Mouse (Mus musculus): Measurements from ENCODE around the gene 5031410I06Rik. TPM values are rescaled to one million over a fixed set of nuclear protein-coding genes. Genes with fewer than 3 reads are reported as not detected.
"Not testable (repeated sequence)": the region's sequence is repeated elsewhere in the genome, so short reads cannot be mapped to it uniquely, and the experiment has no call there.

The 5031410I06Rik gene
- 0.24 and 0.28 TPM in 2 replicates for polyA plus RNA-seq (2015; fragmentation: Nextera tagmentation; extraction: Ambion mirVana)

DNA sequence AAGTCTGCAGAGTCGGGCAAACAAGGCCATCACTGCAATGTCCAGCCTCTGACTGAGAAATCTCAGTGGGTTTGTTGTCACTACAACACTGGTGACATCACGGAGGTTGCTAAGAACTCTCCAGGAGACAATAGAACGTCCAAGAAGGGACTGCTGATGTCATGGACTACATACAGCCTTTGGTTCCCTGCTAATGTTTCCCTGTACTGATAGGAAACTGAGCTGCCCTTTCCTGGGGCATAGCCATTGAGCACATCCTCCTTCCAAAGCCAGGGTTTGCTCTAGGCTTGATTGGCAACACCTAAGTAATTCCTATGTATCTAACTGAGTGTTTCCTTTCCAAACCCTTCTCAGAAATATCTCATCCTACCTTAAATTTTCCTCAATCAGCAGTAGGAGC lies at the start of gene 5031410I06Rik:
Gene 5031410I06Rik (minus strand): TSS at position 101 of the 400 bp plus-strand sequence.
- no CpG with 5 or more reads among the region's 3 CpGs for WGBS
- not testable (repeated sequence) for ATAC-seq (ENCODE audit: extremely low read depth, insufficient number of reproducible peaks, low FRiP score, low TSS enrichment)

DNA sequence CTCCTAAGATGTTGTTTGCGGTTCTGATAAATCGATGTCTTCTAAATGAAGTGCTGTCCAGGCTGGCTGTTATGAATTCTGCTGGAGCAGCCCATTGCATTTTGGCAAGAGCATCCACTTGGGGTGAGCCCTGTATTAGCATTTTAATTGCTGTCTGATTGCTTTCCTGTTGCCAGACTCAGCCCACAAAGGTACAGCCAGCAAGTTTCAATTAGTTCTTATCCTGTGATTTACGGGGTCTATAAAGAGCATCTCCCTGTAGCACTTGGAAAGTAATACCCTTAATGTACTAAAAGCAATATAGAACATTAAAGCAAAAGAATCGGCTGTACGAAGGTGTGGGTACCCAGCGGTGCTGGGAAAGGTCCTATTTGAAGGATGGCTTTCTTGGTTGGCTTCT lies 37.7 kb upstream of the 5031410I06Rik start:
- Histone ChIP-seq H3K36me3 (no peaks in the 10 kb centered on the region), H3K9ac (no peak overlapping the region), H3K27ac (replicated peaks) (no peak overlapping the region), H3K27me3 (replicated peaks) (no peaks in the 10 kb centered on the region), H3K4me3 (no peak overlapping the region), H3K4me1 (no peaks in the 10 kb centered on the region), H3K4me2 (no peak overlapping the region), H3K9me3 (0 out of 2 replicates have a peak, but pooled peaks cover 5% of the 10 kb centered on the region)
- ATAC-seq (ENCODE audit: extremely low read depth, insufficient number of reproducible peaks, low FRiP score, low TSS enrichment) = no peak
- WGBS = 78% methylated on average over 6 of the region's 6 CpGs

More for the DNA sequence above, at the start of gene 5031410I06Rik:
- not testable (repeated sequence) for H3K4me2 ChIP-seq; H3K9me3 ChIP-seq; H3K36me3 ChIP-seq; H3K4me3 ChIP-seq; H3K27me3 ChIP-seq (replicated peaks); H3K9ac ChIP-seq; H3K4me1 ChIP-seq; H3K27ac ChIP-seq (replicated peaks)

DNA sequence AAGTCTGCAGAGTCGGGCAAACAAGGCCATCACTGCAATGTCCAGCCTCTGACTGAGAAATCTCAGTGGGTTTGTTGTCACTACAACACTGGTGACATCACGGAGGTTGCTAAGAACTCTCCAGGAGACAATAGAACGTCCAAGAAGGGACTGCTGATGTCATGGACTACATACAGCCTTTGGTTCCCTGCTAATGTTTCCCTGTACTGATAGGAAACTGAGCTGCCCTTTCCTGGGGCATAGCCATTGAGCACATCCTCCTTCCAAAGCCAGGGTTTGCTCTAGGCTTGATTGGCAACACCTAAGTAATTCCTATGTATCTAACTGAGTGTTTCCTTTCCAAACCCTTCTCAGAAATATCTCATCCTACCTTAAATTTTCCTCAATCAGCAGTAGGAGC lies 16.2 kb upstream of the 5031410I06Rik start, which contains the start of gene Gm10220:
Gene Gm10220 (minus strand): TSS at position 101 of the 400 bp plus-strand sequence.
- H3K27me3 ChIP-seq (replicated peaks); H3K4me3 ChIP-seq; ATAC-seq (ENCODE audit: extremely low read depth, insufficient number of reproducible peaks, low FRiP score, low TSS enrichment); H3K9me3 ChIP-seq; H3K4me2 ChIP-seq; H3K36me3 ChIP-seq; H3K9ac ChIP-seq; H3K27ac ChIP-seq (replicated peaks); H3K4me1 ChIP-seq: not testable (repeated sequence)
- WGBS = no CpG with 5 or more reads among the region's 3 CpGs

DNA sequence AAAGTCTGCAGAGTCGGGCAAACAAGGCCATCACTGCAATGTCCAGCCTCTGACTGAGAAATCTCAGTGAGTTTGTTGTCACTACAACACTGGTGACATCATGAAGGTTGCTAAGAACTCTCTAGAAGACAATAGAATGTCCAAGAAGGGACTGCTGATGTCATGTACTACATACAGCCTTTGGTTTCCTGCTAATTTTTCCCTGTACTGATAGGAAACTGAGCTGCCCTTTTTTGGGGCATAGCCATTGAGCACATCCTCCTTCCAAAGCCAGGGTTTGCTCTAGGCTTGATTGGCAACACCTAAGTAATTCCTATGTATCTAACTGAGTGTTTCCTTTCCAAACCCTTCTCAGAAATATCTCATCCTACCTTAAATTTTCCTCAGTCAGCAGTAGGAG lies 16.0 kb downstream of the 5031410I06Rik start, which contains the start of gene Gm10471:
Gene Gm10471 (minus strand): TSS at position 101 of the 400 bp plus-strand sequence.
- WGBS = 52% methylated on average over 1 of the region's 1 CpGs
- not testable (repeated sequence) for H3K27me3 ChIP-seq (replicated peaks); H3K4me2 ChIP-seq; H3K4me1 ChIP-seq; H3K9ac ChIP-seq; H3K27ac ChIP-seq (replicated peaks); H3K4me3 ChIP-seq; H3K36me3 ChIP-seq; H3K9me3 ChIP-seq; ATAC-seq (ENCODE audit: extremely low read depth, insufficient number of reproducible peaks, low FRiP score, low TSS enrichment)

DNA sequence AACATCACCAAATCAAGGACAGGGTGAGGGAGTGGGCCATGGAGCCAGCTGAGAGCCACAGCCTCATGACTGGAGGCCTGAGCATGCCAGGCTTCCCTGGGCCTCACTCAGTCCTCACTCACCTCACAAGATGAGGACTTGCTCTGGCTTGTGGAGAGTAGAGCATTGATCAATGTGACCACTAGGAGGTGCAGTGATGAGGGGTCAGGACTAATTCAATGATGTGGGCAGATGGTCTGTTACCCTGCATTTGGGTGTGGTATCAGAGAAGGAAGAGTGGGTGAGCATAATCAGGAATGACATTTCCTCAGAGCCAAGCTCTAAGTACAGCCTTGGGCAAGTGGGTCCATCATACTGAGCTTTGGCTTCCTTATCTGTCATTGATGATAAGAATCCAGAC lies 26.1 kb downstream of the 5031410I06Rik start:
- not testable (repeated sequence) for H3K4me2 ChIP-seq; H3K4me3 ChIP-seq; H3K9ac ChIP-seq; H3K4me1 ChIP-seq; H3K9me3 ChIP-seq; H3K27me3 ChIP-seq (replicated peaks); ATAC-seq (ENCODE audit: extremely low read depth, insufficient number of reproducible peaks, low FRiP score, low TSS enrichment); H3K27ac ChIP-seq (replicated peaks); H3K36me3 ChIP-seq

DNA sequence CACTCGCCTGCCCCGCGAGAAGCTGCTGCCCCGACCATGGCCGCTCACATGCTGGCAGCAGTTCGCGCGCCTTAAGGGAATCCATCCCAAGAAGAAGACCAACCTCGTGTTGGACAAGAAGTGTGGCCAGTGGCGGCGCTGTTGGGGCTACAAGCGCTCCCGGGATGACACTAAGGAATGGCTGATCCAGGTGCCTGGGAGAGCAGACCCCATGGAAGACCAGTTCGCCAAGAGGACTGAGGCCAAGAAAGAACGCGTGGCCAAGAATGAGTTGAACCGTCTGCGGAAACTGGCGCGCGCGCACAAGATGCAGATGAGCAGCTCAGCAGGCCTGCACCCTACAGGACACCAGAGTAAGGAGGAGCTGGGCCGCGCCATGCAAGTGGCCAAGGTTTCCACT lies 34.4 kb downstream of the 5031410I06Rik start:
- ATAC-seq (ENCODE audit: extremely low read depth, insufficient number of reproducible peaks, low FRiP score, low TSS enrichment) = no peak
- Histone ChIP-seq H3K9ac (no peak overlapping the region), H3K4me3 (no peak overlapping the region), H3K36me3 (no peaks in the 10 kb centered on the region), H3K4me2 (no peak overlapping the region), H3K27me3 (replicated peaks) (no peaks in the 10 kb centered on the region), H3K9me3 (no peaks in the 10 kb centered on the region), H3K4me1 (no peaks in the 10 kb centered on the region), H3K27ac (replicated peaks) (no peak overlapping the region)
- 78% methylated on average over 24 of the region's 24 CpGs for WGBS

DNA sequence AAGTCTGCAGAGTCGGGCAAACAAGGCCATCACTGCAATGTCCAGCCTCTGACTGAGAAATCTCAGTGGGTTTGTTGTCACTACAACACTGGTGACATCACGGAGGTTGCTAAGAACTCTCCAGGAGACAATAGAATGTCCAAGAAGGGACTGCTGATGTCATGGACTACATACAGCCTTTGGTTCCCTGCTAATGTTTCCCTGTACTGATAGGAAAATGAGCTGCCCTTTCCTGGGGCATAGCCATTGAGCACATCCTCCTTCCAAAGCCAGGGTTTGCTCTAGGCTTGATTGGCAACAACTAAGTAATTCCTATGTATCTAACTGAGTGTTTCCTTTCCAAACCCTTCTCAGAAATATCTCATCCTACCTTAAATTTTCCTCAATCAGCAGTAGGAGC lies 46.7 kb downstream of the 5031410I06Rik start, which contains the start of gene Gm7347:
Gene Gm7347 (minus strand): TSS at position 101 of the 400 bp plus-strand sequence.
- not testable (repeated sequence) for H3K27me3 ChIP-seq (replicated peaks); H3K4me3 ChIP-seq; H3K4me1 ChIP-seq; H3K36me3 ChIP-seq; H3K9ac ChIP-seq; ATAC-seq (ENCODE audit: extremely low read depth, insufficient number of reproducible peaks, low FRiP score, low TSS enrichment); H3K4me2 ChIP-seq; H3K9me3 ChIP-seq; H3K27ac ChIP-seq (replicated peaks)
- no CpG with 5 or more reads among the region's 2 CpGs for WGBS

Other genes starting within 250 kb of the 5031410I06Rik start
- 0.07 and 0.18 TPM in 2 replicates for gene Gm21663, start 163.0 kb downstream of the 5031410I06Rik start, polyA plus RNA-seq (2015; fragmentation: Nextera tagmentation; extraction: Ambion mirVana)
- gene Gm21671, start 150.9 kb downstream of the 5031410I06Rik start, polyA plus RNA-seq (2015; fragmentation: Nextera tagmentation; extraction: Ambion mirVana) = 0.11 and 0.17 TPM in 2 replicates
- gene Gm21680, start 132.7 kb downstream of the 5031410I06Rik start, polyA plus RNA-seq (2015; fragmentation: Nextera tagmentation; extraction: Ambion mirVana) = 0.05 and 0.19 TPM in 2 replicates
- gene Gm21698, start 116.7 kb downstream of the 5031410I06Rik start, polyA plus RNA-seq (2015; fragmentation: Nextera tagmentation; extraction: Ambion mirVana) = 0.05 TPM in 1 of 2 replicates, not detected in the other
- gene Gm1979, start 100.6 kb downstream of the 5031410I06Rik start, polyA plus RNA-seq (2015; fragmentation: Nextera tagmentation; extraction: Ambion mirVana) = 0.24 TPM in 1 of 2 replicates, not detected in the other
- not detected in 2 replicates for gene Gm5862, start 82.4 kb downstream of the 5031410I06Rik start, polyA plus RNA-seq (2015; fragmentation: Nextera tagmentation; extraction: Ambion mirVana)
- 0.25 TPM in 1 of 2 replicates, not detected in the other for gene Speer4a, start 65.8 kb downstream of the 5031410I06Rik start, polyA plus RNA-seq (2015; fragmentation: Nextera tagmentation; extraction: Ambion mirVana)
- gene Gm7347, start 46.8 kb downstream of the 5031410I06Rik start, polyA plus RNA-seq (2015; fragmentation: Nextera tagmentation; extraction: Ambion mirVana) = 0.08 and 0.09 TPM in 2 replicates
- gene Gm10471, start 16.1 kb downstream of the 5031410I06Rik start, polyA plus RNA-seq (2015; fragmentation: Nextera tagmentation; extraction: Ambion mirVana) = 0.06 TPM in 1 of 2 replicates, not detected in the other
- gene Gm10220, start 16.1 kb upstream of the 5031410I06Rik start, polyA plus RNA-seq (2015; fragmentation: Nextera tagmentation; extraction: Ambion mirVana) = 0.09 and 0.15 TPM in 2 replicates
- not detected in 2 replicates for gene Gm7361, start 152.3 kb upstream of the 5031410I06Rik start, polyA plus RNA-seq (2015; fragmentation: Nextera tagmentation; extraction: Ambion mirVana)

Data from heart, embryonic 13.5 days (tissue).